Mouse (Mus musculus): ENCODE results near the gene Slc25a10. TPM values are rescaled to one million over a fixed set of nuclear protein-coding genes. Genes with fewer than 3 reads are reported as not detected.

Gene Slc25a10
- polyA plus RNA-seq, 1 experiment from 2014 or later: 120 TPM

- H3K9me3 ChIP-seq (ENCODE audit: low read length): no peaks in the 10 kb centered on the region
- H3K9ac ChIP-seq (replicated peaks; ENCODE audit: low read length): peak overlapping the region; percentile 97
- WGBS: 24% methylated on average over 14 of the region's 14 CpGs
- peaks cover 25% of the 10 kb centered on the region for H3K36me3 ChIP-seq (ENCODE audit: insufficient read depth, low read length)
- H3K27ac ChIP-seq (ENCODE audit: low read length): peak overlapping the region; percentile 86
- peak overlapping the region; percentile 71 for H3K4me2 ChIP-seq (replicated peaks; ENCODE audit: low read depth, low read length)
- ATAC-seq (ENCODE audit: low FRiP score, low TSS enrichment): peak; percentile 10; the same call in 1 of the 2 replicates
- peaks cover 13% of the 10 kb centered on the region for H3K4me1 ChIP-seq (ENCODE audit: insufficient read depth, low read length)
- H3K27me3 ChIP-seq (ENCODE audit: insufficient read depth, low read length): no peaks in the 10 kb centered on the region
- peak overlapping the region; percentile 88 for H3K4me3 ChIP-seq (ENCODE audit: low read length)
These were observed 34.3 kb upstream of the Slc25a10 start for GRCm38 (mm10) chr11:120457370-120457769.

GRCm38 (mm10) chr11:120457772-120458751 is 33.6 kb upstream of the Slc25a10 start, which contains the start of the genes Oxld1 and Ccdc137:
TSS of gene Oxld1 (minus strand) at chr11:120458068.
TSS of gene Ccdc137 (plus strand) at chr11:120458115.
- peak within 1 kb of the TSS; percentile 86 for H3K27ac ChIP-seq (ENCODE audit: low read length)
- peak within 1 kb of the TSS; percentile 97 for H3K9ac ChIP-seq (replicated peaks; ENCODE audit: low read length)
- H3K9me3 ChIP-seq (ENCODE audit: low read length): no peaks in the 10 kb centered on the region
- peak; percentile 96 for ATAC-seq (ENCODE audit: low FRiP score, low TSS enrichment)
- H3K4me3 ChIP-seq (ENCODE audit: low read length): peak within 1 kb of the TSS; percentile 88
- peaks cover 13% of the 10 kb centered on the region for H3K4me1 ChIP-seq (ENCODE audit: insufficient read depth, low read length)
- H3K4me2 ChIP-seq (replicated peaks; ENCODE audit: low read depth, low read length): peak within 1 kb of the TSS; percentile 71
- WGBS: 3% methylated on average over 62 of the region's 62 CpGs
- H3K27me3 ChIP-seq (ENCODE audit: insufficient read depth, low read length): no peaks in the 10 kb centered on the region
- peaks cover 26% of the 10 kb centered on the region for H3K36me3 ChIP-seq (ENCODE audit: insufficient read depth, low read length)

DNA sequence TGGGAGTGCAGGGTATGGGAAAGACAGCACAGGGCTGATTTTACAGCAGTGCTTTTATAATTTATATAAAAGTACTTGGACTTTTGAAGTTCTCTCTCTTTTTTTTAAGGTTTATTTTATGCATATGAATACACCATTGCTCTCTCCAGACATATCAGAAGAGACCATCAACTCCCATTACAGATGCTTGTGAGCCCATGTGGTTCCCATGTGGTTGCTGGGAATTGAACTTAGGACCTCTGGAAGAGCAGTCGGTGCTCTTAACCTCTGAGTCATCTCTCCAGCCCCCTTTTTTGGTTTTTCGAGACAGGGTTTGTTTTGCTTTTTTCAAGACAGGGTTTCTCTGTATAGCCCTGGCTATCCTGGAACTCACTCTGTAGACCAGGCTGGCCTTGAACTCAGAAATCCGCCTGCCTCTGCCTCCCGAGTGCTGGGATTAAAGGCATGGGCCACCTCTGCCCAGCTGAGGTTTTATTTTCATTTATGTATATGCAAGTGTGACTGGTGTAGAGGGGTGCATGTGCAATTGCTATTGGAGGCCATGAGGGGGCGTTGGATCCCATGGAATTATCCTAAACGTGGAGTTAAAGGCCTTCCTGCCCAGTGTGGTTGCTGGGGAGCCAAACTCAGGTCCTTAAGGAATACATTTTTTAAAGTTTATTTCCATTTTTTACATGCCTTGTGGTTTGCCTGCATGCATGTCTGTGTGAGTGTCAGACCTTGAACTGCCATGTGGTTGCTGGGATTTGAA is 32.6 kb upstream of the Slc25a10 start:
- ATAC-seq (ENCODE audit: low FRiP score, low TSS enrichment): no peak
- H3K9me3 ChIP-seq (ENCODE audit: low read length): no peaks in the 10 kb centered on the region
- peaks cover 30% of the 10 kb centered on the region for H3K36me3 ChIP-seq (ENCODE audit: insufficient read depth, low read length)
- peak overlapping the region; percentile 86; the same call in 1 of the 2 replicates for H3K27ac ChIP-seq (ENCODE audit: low read length)
- WGBS: 68% methylated on average over 6 of the region's 6 CpGs
- H3K9ac ChIP-seq (replicated peaks; ENCODE audit: low read length): peak overlapping the region; percentile 97
- H3K27me3 ChIP-seq (ENCODE audit: insufficient read depth, low read length): no peaks in the 10 kb centered on the region
- peak overlapping the region; percentile 71 for H3K4me2 ChIP-seq (replicated peaks; ENCODE audit: low read depth, low read length)
- H3K4me1 ChIP-seq (ENCODE audit: insufficient read depth, low read length): peaks cover 13% of the 10 kb centered on the region
- peak overlapping the region; percentile 88 for H3K4me3 ChIP-seq (ENCODE audit: low read length)

DNA sequence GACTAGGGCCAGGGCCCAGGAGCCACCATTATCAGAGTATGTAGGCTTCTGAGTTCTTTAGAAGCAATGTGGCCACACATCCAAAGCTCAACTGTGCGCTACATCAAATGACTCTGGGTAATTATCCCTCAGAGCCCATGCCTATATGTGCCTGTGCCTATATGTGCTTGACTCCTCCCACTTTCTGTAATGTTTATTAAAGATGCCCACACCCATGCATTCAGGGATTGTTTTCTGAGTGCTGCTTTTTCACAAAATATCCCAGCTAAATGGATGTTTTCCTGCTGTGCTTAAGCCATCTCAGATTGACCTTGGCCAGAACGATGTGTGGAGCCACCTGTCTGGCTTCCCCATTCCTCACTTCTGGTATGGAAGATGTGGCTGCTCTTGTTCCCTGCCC is 28.1 kb upstream of the Slc25a10 start:
- Histone ChIP-seq H3K9ac (replicated peaks; ENCODE audit: low read length) (no peak overlapping the region), H3K36me3 (ENCODE audit: insufficient read depth, low read length) (peaks cover 30% of the 10 kb centered on the region), H3K27me3 (ENCODE audit: insufficient read depth, low read length) (no peaks in the 10 kb centered on the region), H3K4me3 (ENCODE audit: low read length) (no peak overlapping the region), H3K9me3 (ENCODE audit: low read length) (no peaks in the 10 kb centered on the region), H3K27ac (ENCODE audit: low read length) (no peak overlapping the region), H3K4me1 (ENCODE audit: insufficient read depth, low read length) (peaks cover 22% of the 10 kb centered on the region), H3K4me2 (replicated peaks; ENCODE audit: low read depth, low read length) (no peak overlapping the region)
- WGBS: 92% methylated on average over 2 of the region's 2 CpGs
- no peak for ATAC-seq (ENCODE audit: low FRiP score, low TSS enrichment)

GRCm38 (mm10) chr11:120464365-120464764 is 27.3 kb upstream of the Slc25a10 start:
- ATAC-seq (ENCODE audit: low FRiP score, low TSS enrichment): no peak
- H3K9me3 ChIP-seq (ENCODE audit: low read length): no peaks in the 10 kb centered on the region
- no peak overlapping the region for H3K4me3 ChIP-seq (ENCODE audit: low read length)
- no peak overlapping the region for H3K4me2 ChIP-seq (replicated peaks; ENCODE audit: low read depth, low read length)
- H3K27me3 ChIP-seq (ENCODE audit: insufficient read depth, low read length): no peaks in the 10 kb centered on the region
- peaks cover 32% of the 10 kb centered on the region for H3K36me3 ChIP-seq (ENCODE audit: insufficient read depth, low read length)
- no peak overlapping the region for H3K27ac ChIP-seq (ENCODE audit: low read length)
- peaks cover 19% of the 10 kb centered on the region for H3K4me1 ChIP-seq (ENCODE audit: insufficient read depth, low read length)
- H3K9ac ChIP-seq (replicated peaks; ENCODE audit: low read length): no peak overlapping the region
- WGBS: 86% methylated on average over 5 of the region's 5 CpGs

DNA sequence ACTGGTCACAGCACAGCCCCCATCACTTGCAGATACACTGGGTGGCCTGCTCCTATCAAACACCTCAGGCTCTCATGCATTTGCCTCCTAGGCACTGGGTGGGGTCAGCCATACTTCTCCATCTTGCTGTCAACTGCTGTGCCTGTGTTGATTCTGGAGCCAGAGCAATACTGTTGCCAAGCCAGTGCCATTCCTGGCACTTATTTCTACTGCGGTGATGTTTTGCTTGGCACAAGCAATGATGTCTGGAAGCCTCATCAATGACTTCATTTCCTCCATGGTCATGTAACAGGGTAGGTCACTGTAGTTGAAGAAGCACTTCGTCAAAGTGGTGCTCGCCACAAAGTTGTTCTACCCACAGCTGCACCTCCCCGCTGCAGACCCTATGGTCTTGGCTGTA is 26.1 kb upstream of the Slc25a10 start:
- 80% methylated on average over 4 of the region's 4 CpGs for WGBS
- Histone ChIP-seq H3K27me3 (ENCODE audit: insufficient read depth, low read length) (no peaks in the 10 kb centered on the region), H3K27ac (ENCODE audit: low read length) (no peak overlapping the region), H3K36me3 (ENCODE audit: insufficient read depth, low read length) (peaks cover 35% of the 10 kb centered on the region), H3K4me3 (ENCODE audit: low read length) (no peak overlapping the region), H3K4me2 (replicated peaks; ENCODE audit: low read depth, low read length) (no peak overlapping the region), H3K9me3 (ENCODE audit: low read length) (no peaks in the 10 kb centered on the region), H3K9ac (replicated peaks; ENCODE audit: low read length) (no peak overlapping the region), H3K4me1 (ENCODE audit: insufficient read depth, low read length) (peaks cover 19% of the 10 kb centered on the region)
- ATAC-seq (ENCODE audit: low FRiP score, low TSS enrichment): no peak

DNA sequence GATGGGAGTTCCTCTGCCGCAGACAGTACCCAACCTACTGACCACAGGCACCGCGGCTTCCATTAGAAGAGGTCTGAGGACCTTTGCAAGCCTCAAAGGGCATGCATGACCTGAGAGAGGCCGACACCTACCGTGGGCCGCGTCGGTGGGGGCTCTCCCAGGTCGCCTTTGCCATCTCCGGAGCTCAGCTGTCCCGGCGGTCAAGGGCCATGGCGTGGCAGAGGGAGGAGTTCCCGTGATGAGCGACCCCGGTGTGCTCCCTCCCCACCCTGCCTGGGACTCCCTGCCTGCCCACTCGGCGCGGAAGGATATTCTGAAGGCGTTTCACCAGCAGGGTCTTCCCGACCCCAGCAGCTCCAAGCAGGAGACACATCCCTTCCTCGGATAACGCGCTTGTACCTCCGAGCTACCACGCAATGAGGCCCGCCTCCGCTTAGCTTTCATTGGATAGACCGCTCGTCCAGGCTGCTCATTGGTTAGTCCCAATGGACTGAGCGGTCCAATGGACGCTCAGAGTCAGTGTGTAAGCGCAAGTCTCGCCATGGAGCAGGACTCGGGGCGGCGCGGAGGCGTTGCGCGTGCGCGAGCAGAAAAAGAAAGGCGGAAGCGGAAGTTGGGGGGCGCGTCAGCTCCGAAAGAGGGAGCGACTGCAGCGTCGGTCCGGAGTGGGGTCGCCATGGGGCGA is 24.4 kb upstream of the Slc25a10 start, which contains the start of gene Arl16:
Arl16 (minus strand) TSS at position 557 of the 685 bp plus-strand sequence.
- peak; percentile 100 for ATAC-seq (ENCODE audit: low FRiP score, low TSS enrichment)
- H3K4me2 ChIP-seq (replicated peaks; ENCODE audit: low read depth, low read length): peak within 1 kb of the TSS; percentile 79
- no peaks in the 10 kb centered on the region for H3K9me3 ChIP-seq (ENCODE audit: low read length)
- WGBS: under 1% methylated on average over 54 of the region's 54 CpGs
- peaks cover 32% of the 10 kb centered on the region for H3K36me3 ChIP-seq (ENCODE audit: insufficient read depth, low read length)
- peaks cover 19% of the 10 kb centered on the region for H3K4me1 ChIP-seq (ENCODE audit: insufficient read depth, low read length)
- H3K9ac ChIP-seq (replicated peaks; ENCODE audit: low read length): peak within 1 kb of the TSS; percentile 89
- H3K27ac ChIP-seq (ENCODE audit: low read length): peak within 1 kb of the TSS; percentile 76
- H3K4me3 ChIP-seq (ENCODE audit: low read length): peak within 1 kb of the TSS; percentile 94
- H3K27me3 ChIP-seq (ENCODE audit: insufficient read depth, low read length): no peaks in the 10 kb centered on the region

- WGBS: 0% methylated on average over 33 of the region's 33 CpGs
- peaks cover 34% of the 10 kb centered on the region for H3K36me3 ChIP-seq (ENCODE audit: insufficient read depth, low read length)
These were observed 23.9 kb upstream of the Slc25a10 start for GRCm38 (mm10) chr11:120467736-120468092.

GRCm38 (mm10) chr11:120472052-120472451 is 19.6 kb upstream of the Slc25a10 start:
- H3K4me2 ChIP-seq (replicated peaks; ENCODE audit: low read depth, low read length): no peak overlapping the region
- no peaks in the 10 kb centered on the region for H3K27me3 ChIP-seq (ENCODE audit: insufficient read depth, low read length)
- no peaks in the 10 kb centered on the region for H3K9me3 ChIP-seq (ENCODE audit: low read length)
- WGBS: 96% methylated on average over 6 of the region's 6 CpGs
- no peak overlapping the region for H3K9ac ChIP-seq (replicated peaks; ENCODE audit: low read length)
- H3K36me3 ChIP-seq (ENCODE audit: insufficient read depth, low read length): peaks cover 62% of the 10 kb centered on the region
- H3K4me3 ChIP-seq (ENCODE audit: low read length): no peak overlapping the region
- H3K4me1 ChIP-seq (ENCODE audit: insufficient read depth, low read length): peaks cover 9% of the 10 kb centered on the region
- H3K27ac ChIP-seq (ENCODE audit: low read length): no peak overlapping the region
- ATAC-seq (ENCODE audit: low FRiP score, low TSS enrichment): no peak

More at GRCm38 (mm10) chr11:120467736-120468092, 23.9 kb upstream of the Slc25a10 start:
- peak overlapping the region; percentile 79 for H3K4me2 ChIP-seq (replicated peaks; ENCODE audit: low read depth, low read length)
- peak; percentile 64 for ATAC-seq (ENCODE audit: low FRiP score, low TSS enrichment)
- H3K27ac ChIP-seq (ENCODE audit: low read length): peak overlapping the region; percentile 41; the same call in 1 of the 2 replicates
- H3K9me3 ChIP-seq (ENCODE audit: low read length): no peaks in the 10 kb centered on the region
- no peaks in the 10 kb centered on the region for H3K27me3 ChIP-seq (ENCODE audit: insufficient read depth, low read length)
- peak overlapping the region; percentile 94 for H3K4me3 ChIP-seq (ENCODE audit: low read length)
- H3K4me1 ChIP-seq (ENCODE audit: insufficient read depth, low read length): peaks cover 19% of the 10 kb centered on the region
- peak overlapping the region; percentile 89 for H3K9ac ChIP-seq (replicated peaks; ENCODE audit: low read length)
